Mouse (Mus musculus): Measurements from ENCODE around the gene E130308A19Rik. TPM values are rescaled to one million over a fixed set of nuclear protein-coding genes. Genes with fewer than 3 reads are reported as not detected.

E130308A19Rik gene
- polyA plus RNA-seq, 1 experiment from 2014 or later, result 64.7 TPM

DNA sequence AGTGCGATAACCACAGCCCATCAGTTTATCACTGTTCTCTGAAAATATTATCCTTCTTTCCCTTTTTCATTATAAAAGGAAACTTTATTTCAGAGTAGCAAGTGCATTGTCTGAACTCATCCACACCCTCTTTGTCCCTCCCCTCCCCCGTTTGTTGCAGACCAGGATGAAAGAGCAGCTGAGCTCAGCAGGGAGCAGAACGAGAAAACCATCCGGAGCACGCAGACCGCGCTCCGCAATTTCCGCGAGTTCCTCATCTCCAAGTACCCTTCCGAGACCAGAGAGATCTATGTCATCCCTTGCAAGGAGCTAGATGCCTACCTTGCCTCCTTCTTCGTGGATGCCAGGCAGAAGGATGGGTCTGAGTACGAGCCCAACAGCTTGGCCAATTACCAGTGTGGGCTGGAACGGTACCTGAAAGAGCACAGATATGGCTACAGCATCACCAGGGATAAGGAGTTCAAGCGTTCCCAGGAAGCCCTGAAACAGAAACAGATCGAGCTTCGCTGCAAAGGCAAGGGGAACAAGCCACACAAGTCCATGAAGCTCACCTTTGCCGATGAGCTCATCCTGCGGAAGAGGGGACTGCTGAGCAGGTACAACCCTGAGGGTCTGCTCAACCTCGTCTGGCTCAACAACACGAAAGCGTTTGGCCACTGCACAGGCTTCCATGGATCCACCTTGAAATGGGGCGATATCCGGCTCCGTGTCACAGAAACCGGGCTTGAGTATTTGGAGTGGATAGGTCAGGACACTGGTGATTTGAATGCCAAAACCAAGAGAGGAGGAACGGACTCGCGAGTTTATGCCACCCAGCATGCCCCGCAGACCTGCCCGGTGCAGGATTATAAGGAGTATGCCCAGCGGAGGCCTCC, 93.7 kb downstream of the E130308A19Rik start:
- Histone ChIP-seq H3K4me3 (ENCODE audit: low read depth, low read length) (no peak overlapping the region), H3K27ac (ENCODE audit: low read depth, low read length) (no peak overlapping the region), H3K36me3 (ENCODE audit: control insufficient read depth, insufficient read depth, low read length) (peaks cover 2% of the 10 kb centered on the region), H3K9ac (ENCODE audit: low read length) (no peak overlapping the region), H3K27me3 (ENCODE audit: control insufficient read depth, insufficient read depth, low read length) (no peaks in the 10 kb centered on the region), H3K9me3 (ENCODE audit: control insufficient read depth, low read length) (no peaks in the 10 kb centered on the region), H3K4me2 (ENCODE audit: low read depth) (no peak overlapping the region), H3K4me1 (ENCODE audit: control insufficient read depth, insufficient read depth, low read length) (peaks cover 17% of the 10 kb centered on the region)
- ATAC-seq (ENCODE audit: insufficient read depth, low FRiP score, low TSS enrichment) (no peak), DNase-seq (ENCODE audit: low spot score) (no peak)
- WGBS, result 71% methylated on average over 32 of the region's 32 CpGs

- H3K4me1 ChIP-seq (ENCODE audit: control insufficient read depth, insufficient read depth, low read length), result peaks cover 12% of the 10 kb centered on the region
- no peak for ATAC-seq (ENCODE audit: insufficient read depth, low FRiP score, low TSS enrichment)
- 75% methylated on average over 3 of the region's 3 CpGs for WGBS
These were observed 95.8 kb downstream of the E130308A19Rik start for GRCm38 (mm10) chr4:59721811-59722210.

DNA sequence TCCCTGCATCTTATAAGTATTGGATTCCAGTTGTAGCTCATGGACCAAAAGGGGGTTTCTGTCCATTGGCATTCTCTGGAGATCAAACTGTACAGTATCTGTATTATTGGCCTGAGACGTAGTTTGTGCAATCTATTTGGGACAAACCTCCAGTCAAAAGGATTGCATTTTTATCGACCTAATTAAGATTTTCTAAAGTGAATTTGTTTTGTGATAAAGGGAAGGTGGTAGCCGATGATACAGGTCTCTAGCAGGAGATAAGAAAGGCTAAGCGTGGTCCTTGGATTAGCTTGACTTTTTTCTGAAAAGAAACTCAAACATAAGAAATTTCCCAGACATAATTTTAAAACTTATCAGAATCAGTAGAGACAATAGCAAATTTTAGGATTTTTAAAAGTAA, 99.6 kb downstream of the E130308A19Rik start:
- Histone ChIP-seq H3K9ac (ENCODE audit: low read length) (no peak overlapping the region), H3K27ac (ENCODE audit: low read depth, low read length) (no peak overlapping the region), H3K27me3 (ENCODE audit: control insufficient read depth, insufficient read depth, low read length) (no peaks in the 10 kb centered on the region), H3K4me1 (ENCODE audit: control insufficient read depth, insufficient read depth, low read length) (no peaks in the 10 kb centered on the region; the same call in 1 of the 2 replicates), H3K9me3 (ENCODE audit: control insufficient read depth, low read length) (no peaks in the 10 kb centered on the region), H3K4me2 (ENCODE audit: low read depth) (no peak overlapping the region), H3K4me3 (ENCODE audit: low read depth, low read length) (no peak overlapping the region), H3K36me3 (ENCODE audit: control insufficient read depth, insufficient read depth, low read length) (no peaks in the 10 kb centered on the region)
- no peak for DNase-seq (ENCODE audit: low spot score)
- WGBS, result 91% methylated on average over 4 of the region's 4 CpGs
- ATAC-seq (ENCODE audit: insufficient read depth, low FRiP score, low TSS enrichment), result no peak

More at GRCm38 (mm10) chr4:59721811-59722210, 95.8 kb downstream of the E130308A19Rik start:
- H3K9ac ChIP-seq (ENCODE audit: low read length), result no peak overlapping the region
- no peak for DNase-seq (ENCODE audit: low spot score)
- no peak overlapping the region for H3K27ac ChIP-seq (ENCODE audit: low read depth, low read length)
- H3K9me3 ChIP-seq (ENCODE audit: control insufficient read depth, low read length), result no peaks in the 10 kb centered on the region
- H3K4me3 ChIP-seq (ENCODE audit: low read depth, low read length), result no peak overlapping the region
- H3K4me2 ChIP-seq (ENCODE audit: low read depth), result no peak overlapping the region
- H3K36me3 ChIP-seq (ENCODE audit: control insufficient read depth, insufficient read depth, low read length), result peaks cover 2% of the 10 kb centered on the region
- H3K27me3 ChIP-seq (ENCODE audit: control insufficient read depth, insufficient read depth, low read length), result no peaks in the 10 kb centered on the region

- no peaks in the 10 kb centered on the region for H3K27me3 ChIP-seq (ENCODE audit: control insufficient read depth, insufficient read depth, low read length)
- no peak overlapping the region for H3K27ac ChIP-seq (ENCODE audit: low read depth, low read length)
- no peak overlapping the region for H3K9ac ChIP-seq (ENCODE audit: low read length)
- no peak overlapping the region for H3K4me2 ChIP-seq (ENCODE audit: low read depth)
- no peak overlapping the region for H3K4me3 ChIP-seq (ENCODE audit: low read depth, low read length)
- DNase-seq (ENCODE audit: low spot score), result no peak
- no peaks in the 10 kb centered on the region for H3K36me3 ChIP-seq (ENCODE audit: control insufficient read depth, insufficient read depth, low read length)
- WGBS, result 94% methylated on average over 12 of the region's 12 CpGs
- no peak for ATAC-seq (ENCODE audit: insufficient read depth, low FRiP score, low TSS enrichment)
- H3K4me1 ChIP-seq (ENCODE audit: control insufficient read depth, insufficient read depth, low read length), result no peaks in the 10 kb centered on the region; the same call in 1 of the 2 replicates
- H3K9me3 ChIP-seq (ENCODE audit: control insufficient read depth, low read length), result no peaks in the 10 kb centered on the region
These were observed 100.5 kb downstream of the E130308A19Rik start for GRCm38 (mm10) chr4:59726501-59726900.

- no peak overlapping the region for H3K4me2 ChIP-seq (ENCODE audit: low read depth)
- ATAC-seq (ENCODE audit: insufficient read depth, low FRiP score, low TSS enrichment), result no peak
These were observed 101.3 kb downstream of the E130308A19Rik start for GRCm38 (mm10) chr4:59727187-59727877.

DNA sequence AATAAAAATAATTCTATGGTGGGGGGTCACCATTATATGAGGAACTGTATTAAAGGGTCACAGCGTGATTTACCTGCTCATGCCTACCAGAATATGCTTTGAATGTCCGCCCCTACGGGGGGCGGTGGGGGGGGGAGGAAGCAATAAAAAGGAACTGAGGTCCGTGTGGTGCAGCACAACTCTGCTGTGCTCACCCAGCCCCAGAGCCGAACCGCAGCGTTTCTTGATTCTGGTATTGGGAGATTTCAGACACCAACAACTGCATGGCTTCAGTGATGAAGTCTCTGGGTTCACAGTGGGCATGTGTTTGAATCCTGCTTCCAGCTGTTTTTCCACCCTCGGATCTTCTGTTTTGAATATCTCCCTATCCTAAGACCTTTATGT, 101.9 kb downstream of the E130308A19Rik start:
- Histone ChIP-seq H3K27me3 (ENCODE audit: control insufficient read depth, insufficient read depth, low read length) (no peaks in the 10 kb centered on the region), H3K27ac (ENCODE audit: low read depth, low read length) (no peak overlapping the region), H3K9ac (ENCODE audit: low read length) (no peak overlapping the region), H3K4me3 (ENCODE audit: low read depth, low read length) (no peak overlapping the region), H3K9me3 (ENCODE audit: control insufficient read depth, low read length) (no peaks in the 10 kb centered on the region), H3K4me1 (ENCODE audit: control insufficient read depth, insufficient read depth, low read length) (no peaks in the 10 kb centered on the region; the same call in 1 of the 2 replicates), H3K4me2 (ENCODE audit: low read depth) (no peak overlapping the region), H3K36me3 (ENCODE audit: control insufficient read depth, insufficient read depth, low read length) (no peaks in the 10 kb centered on the region)
- WGBS, result 79% methylated on average over 9 of the region's 9 CpGs
- DNase-seq (ENCODE audit: low spot score) (no peak), ATAC-seq (ENCODE audit: insufficient read depth, low FRiP score, low TSS enrichment) (no peak)

More at GRCm38 (mm10) chr4:59727187-59727877, 101.3 kb downstream of the E130308A19Rik start:
- H3K4me1 ChIP-seq (ENCODE audit: control insufficient read depth, insufficient read depth, low read length), result no peaks in the 10 kb centered on the region; the same call in 1 of the 2 replicates
- H3K27ac ChIP-seq (ENCODE audit: low read depth, low read length), result no peak overlapping the region
- no peaks in the 10 kb centered on the region for H3K9me3 ChIP-seq (ENCODE audit: control insufficient read depth, low read length)
- H3K9ac ChIP-seq (ENCODE audit: low read length), result no peak overlapping the region
- no peak overlapping the region for H3K4me3 ChIP-seq (ENCODE audit: low read depth, low read length)
- no peak for DNase-seq (ENCODE audit: low spot score)
- H3K27me3 ChIP-seq (ENCODE audit: control insufficient read depth, insufficient read depth, low read length), result no peaks in the 10 kb centered on the region
- 69% methylated on average over 5 of the region's 5 CpGs for WGBS
- H3K36me3 ChIP-seq (ENCODE audit: control insufficient read depth, insufficient read depth, low read length), result no peaks in the 10 kb centered on the region

DNA sequence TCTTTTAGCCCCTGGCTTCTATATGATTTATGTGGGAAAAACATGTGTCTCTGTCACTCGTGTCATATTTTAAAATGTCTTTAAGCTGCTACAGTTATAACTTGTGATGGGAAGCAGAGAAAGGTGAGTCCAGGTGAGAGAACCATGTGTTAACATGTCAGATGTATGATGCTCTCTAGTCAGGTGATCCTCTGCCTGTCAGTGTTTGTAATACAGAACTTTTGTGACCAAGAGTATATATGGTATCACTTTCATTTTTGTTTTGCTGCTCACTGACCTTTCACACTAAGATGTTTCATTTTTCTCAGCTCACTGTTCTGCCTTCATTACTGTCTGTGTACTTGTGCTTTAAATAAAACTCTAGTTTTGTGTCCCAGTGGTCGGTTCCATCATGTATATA, 102.8 kb downstream of the E130308A19Rik start:
- Histone ChIP-seq H3K9me3 (ENCODE audit: control insufficient read depth, low read length) (no peaks in the 10 kb centered on the region), H3K27ac (ENCODE audit: low read depth, low read length) (no peak overlapping the region)
- WGBS, result 98% methylated on average over 2 of the region's 2 CpGs

GRCm38 (mm10) chr4:59731544-59731943, 105.5 kb downstream of the E130308A19Rik start:
- ATAC-seq (ENCODE audit: insufficient read depth, low FRiP score, low TSS enrichment) (no peak), DNase-seq (ENCODE audit: low spot score) (no peak)
- H3K27ac ChIP-seq (ENCODE audit: low read depth, low read length), result no peak overlapping the region
- H3K27me3 ChIP-seq (ENCODE audit: control insufficient read depth, insufficient read depth, low read length), result no peaks in the 10 kb centered on the region
- 91% methylated on average over 7 of the region's 7 CpGs for WGBS
- H3K9me3 ChIP-seq (ENCODE audit: control insufficient read depth, low read length), result no peaks in the 10 kb centered on the region
- no peak overlapping the region for H3K4me2 ChIP-seq (ENCODE audit: low read depth)
- no peak overlapping the region for H3K4me3 ChIP-seq (ENCODE audit: low read depth, low read length)
- no peaks in the 10 kb centered on the region; the same call in 1 of the 2 replicates for H3K4me1 ChIP-seq (ENCODE audit: control insufficient read depth, insufficient read depth, low read length)
- H3K36me3 ChIP-seq (ENCODE audit: control insufficient read depth, insufficient read depth, low read length), result no peaks in the 10 kb centered on the region
- no peak overlapping the region for H3K9ac ChIP-seq (ENCODE audit: low read length)

More for the DNA sequence above, 102.8 kb downstream of the E130308A19Rik start:
- Histone ChIP-seq H3K36me3 (ENCODE audit: control insufficient read depth, insufficient read depth, low read length) (no peaks in the 10 kb centered on the region), H3K4me2 (ENCODE audit: low read depth) (no peak overlapping the region), H3K4me1 (ENCODE audit: control insufficient read depth, insufficient read depth, low read length) (no peaks in the 10 kb centered on the region; the same call in 1 of the 2 replicates), H3K4me3 (ENCODE audit: low read depth, low read length) (no peak overlapping the region), H3K27me3 (ENCODE audit: control insufficient read depth, insufficient read depth, low read length) (no peaks in the 10 kb centered on the region), H3K9ac (ENCODE audit: low read length) (no peak overlapping the region)
- ATAC-seq (ENCODE audit: insufficient read depth, low FRiP score, low TSS enrichment) (no peak), DNase-seq (ENCODE audit: low spot score) (no peak)

All from neural tube, embryonic 11.5 days (tissue).